Mouse (Mus musculus) naive thymus-derived CD4-positive, alpha-beta T cell, adult 2 months (primary cell): ENCODE measurements around the gene Mrps5.

Experiments used
- DNase-seq: peaks from one replicate; pipeline ENCODE4 v3.0.0-alpha.2; 2011; ENCODE audit warnings: low read depth

Mrps5 gene

DNA sequence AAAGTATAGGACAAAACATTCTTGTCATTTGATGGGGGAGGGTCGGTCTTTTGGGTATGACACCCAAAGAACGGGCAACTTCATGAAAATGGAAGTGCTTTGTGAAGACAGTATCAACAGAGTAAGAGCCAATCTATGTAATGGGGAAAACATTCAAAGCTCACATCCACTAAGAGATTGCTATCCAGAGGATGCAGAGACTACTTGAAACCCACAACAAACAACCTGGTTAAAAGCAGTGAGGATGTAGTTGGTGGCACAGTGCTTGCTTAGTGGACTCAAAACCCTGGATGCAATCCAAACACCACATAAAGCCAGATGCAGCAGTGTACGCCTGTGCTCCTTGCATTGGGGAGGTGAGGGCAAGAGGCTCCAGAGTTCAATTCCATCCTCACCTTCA is 32.3 kb downstream of the Mrps5 start:
- peak; percentile 62 for DNase-seq

DNA sequence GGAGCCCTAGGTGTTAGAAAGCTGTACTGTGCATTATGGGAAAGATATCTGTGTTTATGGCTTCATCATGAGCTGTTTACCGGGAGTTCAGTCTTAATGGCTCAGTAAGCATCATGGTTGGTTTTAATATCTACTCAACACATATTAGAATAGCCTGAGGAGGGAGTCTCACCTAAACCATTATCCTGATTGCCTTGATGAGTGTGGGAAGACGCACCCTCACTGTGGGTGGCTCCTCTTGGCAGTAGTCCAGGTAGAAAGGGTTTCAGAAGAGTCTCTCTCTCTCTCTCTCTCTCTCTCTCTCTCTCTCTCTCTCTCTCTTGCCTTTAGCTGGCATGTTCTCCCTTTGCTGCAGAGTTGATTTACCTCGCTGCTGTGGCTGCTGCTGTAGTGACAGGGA is 35.0 kb downstream of the Mrps5 start:
- peak; percentile 43 for DNase-seq

DNA sequence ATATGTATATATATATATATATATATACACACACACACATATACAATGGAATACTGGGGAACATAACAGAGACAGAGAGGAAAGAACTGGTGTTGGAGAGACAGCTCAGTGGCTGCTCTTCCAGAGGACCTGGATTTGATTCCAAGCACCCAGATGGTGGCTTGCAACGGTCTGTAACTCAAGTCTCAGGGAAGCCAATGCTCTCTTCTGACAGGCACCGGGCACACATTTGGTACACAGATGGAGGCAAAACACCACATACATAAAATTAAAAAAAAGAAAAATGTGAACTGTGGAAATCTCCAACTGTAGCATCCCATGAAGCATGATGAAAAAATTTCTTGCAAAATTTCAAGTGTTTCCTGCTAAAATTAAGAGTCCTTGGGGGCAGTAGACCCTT is 37.8 kb downstream of the Mrps5 start:
- DNase-seq: no peak

DNA sequence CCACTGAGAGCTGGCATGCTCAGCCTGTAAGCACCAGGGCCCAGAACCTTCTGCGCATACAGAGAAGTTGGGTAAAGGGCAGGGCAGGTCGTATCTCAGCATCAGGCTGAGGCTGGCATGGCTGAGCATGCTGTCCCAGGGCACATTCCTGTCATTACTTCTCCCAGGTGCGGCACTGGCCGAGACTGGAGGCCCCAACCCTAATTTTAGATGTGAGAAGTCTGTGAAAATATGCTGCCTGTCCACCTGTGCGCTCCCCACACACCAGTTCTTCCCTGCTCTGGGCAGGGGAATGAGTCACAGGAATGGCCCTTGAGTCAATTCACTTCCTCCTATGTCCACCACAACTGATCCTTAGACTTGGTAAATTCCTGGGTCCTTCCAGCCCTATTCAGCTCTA is 38.6 kb downstream of the Mrps5 start:
- DNase-seq: no peak

DNA sequence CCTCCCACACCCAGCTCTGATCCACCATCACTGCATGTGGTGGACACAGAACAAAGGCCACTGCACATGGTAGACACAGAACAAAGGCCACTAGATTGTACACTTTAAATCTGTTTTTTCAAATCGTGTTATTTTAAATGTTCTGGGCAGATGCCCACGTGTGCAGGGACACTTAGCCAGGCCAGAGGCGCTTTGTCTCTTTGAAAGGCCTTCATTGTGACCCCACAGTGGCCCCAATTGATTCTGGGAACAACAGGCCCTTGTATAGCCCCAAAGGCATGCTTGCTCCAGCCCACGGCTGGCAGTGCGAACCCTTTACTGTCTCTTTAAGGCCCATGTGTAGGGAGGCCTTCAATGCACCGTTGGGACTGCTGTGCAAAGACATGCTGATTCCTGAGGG is 40.3 kb downstream of the Mrps5 start:
- no peak for DNase-seq

DNA sequence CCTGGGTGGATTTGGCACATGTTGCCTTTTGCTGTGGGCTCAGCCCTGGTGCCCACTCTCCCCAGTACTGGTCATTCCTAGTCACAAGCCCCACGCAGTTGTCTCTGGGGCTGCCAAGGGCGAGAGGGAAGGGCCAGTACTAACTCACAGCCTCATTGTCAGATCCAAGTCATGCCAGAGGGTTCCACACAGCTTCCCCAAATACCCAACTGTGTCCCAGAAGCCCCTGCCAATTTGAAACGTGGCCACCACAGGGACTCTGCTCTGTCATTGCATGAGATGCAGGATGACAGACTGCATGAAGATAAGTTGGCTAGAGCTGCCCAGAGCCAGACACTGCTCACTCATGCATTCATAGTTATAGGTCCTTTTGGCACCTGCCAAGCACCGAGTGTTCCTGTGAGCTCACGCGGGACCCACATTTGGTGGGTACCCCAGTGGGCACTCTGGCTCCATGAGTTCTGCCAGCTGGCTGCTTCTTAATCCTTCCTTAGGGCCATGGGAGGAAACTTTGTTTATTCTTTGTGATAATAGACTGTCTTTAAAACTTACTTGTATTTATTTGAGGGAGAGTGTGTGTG is 41.1 kb downstream of the Mrps5 start:
- no peak for DNase-seq

DNA sequence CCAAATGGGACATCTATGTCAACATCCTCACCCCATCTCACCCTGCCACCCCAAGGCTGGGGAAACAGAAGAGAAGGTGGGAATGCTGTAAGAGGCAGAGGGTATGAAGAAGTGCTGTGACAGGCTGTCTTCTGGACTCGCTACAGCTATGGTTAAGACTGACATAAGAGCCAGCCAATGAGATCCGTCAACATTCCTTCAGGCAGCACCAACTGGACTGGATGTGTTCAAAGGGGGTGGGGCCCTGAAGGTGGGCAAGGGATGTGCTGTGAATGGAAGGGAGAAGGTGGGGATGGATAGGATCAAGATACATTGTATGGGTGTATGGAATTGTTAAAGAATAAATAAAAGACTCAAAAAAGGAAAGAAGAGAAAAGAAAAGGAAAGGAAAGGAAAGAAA is 45.6 kb downstream of the Mrps5 start:
- DNase-seq: no peak

DNA sequence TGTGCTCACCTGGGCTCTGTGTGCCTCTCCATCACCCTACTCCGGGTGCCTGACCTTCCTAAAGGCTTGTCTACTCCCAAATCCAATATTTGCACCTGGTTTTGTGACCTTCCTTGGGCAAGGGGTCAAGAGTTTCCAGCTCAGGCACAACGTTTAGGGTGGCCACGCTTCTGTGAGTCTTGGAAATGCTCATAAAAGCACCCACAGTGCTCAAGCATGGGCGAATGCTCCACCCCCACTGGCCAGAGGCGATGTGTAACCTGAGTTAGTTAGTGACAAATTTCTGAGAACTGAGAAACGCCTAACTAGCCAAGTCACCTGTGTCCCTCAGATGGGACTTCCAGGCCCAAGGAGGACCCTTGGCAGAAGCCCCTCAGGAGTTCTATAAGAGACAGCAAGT is 48.6 kb downstream of the Mrps5 start:
- no peak for DNase-seq

DNA sequence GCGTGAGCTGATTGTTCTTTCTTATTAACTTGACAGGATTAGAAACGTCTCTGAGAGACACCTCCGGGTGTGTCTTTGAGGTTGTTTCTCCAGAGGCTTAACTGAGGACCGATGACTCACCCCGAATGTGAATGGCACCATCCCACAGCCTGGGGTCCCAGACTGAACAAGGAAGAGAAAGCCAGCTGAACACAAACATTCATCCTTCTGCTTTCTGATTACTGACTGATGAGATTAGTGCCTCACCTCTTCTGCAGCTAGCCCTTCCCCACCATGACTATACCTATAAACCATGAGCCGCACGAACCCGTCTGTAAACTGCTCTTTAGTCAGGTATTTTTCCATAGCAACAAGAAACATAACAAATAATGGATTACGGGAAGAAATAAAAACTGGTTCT is 52.0 kb downstream of the Mrps5 start:
- DNase-seq: no peak

DNA sequence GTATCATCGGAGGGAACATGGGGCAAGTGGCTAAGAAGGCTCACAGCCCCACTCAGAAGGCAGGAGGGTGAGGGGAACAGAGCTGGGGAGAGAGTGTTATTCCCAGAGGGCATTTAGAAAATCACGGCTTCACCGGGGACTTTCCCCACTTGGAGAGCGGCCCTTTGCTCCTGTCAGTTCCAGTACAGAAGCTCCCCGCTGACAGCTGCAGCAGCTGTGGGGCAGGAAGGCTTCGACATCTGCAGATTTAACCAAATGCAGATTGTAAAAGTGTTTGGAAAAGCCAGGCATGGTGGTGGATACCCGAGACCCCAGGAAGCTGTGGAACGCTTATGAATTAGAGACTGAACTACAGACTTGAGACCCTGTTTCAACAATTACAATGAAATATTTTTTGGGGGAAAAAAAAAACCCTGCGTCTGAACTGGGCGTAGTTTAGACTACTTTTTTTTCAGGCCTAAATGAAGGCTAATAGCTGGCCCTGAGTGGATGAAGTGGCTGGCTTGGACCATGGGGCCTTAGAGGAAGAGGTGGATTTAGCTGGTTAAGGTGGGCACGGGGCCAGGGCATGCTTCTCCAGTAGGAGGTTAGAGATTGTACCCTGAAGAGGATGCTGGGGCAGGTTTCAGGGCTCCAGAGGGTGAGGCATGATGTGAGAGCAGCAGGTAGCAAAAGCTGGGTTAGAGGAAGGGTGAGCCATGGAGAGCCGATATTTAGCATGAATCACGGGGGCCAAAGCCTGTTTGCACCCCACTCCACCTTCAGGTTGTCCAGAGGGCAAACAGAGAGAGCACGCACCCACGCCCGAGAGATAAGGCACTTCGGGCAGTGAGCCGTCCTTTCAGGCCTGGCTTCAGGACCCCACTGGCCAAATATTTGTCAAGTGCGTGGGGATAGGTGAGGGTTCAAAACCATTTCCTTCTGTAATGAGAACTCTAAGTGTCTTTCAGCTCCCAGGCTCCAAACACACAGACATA is 57.0 kb downstream of the Mrps5 start:
- no peak for DNase-seq

DNA sequence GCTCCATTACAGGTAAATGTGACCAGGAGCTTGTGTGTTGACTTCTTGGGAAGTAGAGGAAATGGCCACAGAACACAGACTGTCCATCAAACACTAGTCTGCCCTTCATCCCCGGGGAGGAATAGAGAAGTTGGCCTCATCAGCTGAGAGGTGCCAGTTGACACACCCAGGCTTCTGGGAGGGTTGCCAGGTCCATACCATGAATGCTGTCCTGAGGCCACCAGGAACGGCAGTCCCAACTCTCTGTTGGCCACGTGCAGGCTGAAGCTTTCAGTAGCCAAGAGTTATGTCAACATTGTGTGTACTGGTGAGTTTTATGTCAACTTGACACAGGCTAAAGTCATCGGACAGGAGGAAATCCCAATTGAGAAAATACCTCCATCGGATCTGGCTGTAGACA is 59.9 kb downstream of the Mrps5 start:
- DNase-seq: no peak

DNA sequence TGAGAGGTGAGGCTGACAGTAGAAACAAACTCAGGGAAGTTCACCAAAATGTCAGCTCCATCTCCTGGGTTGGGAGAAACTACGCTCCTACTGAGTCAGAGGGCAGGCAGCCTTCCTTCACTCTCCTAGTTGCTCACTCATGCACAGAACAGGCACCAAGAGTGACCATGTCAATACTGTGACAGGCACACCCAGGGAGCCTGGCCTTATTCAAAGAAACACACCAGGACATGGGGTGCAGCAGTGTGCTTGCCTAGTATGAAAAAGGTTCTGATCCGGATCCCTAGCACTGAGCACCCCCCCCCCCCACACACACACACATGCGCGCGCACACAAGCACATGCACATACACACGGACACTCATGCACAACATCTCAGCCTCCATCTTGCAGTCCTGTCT is 61.1 kb downstream of the Mrps5 start:
- DNase-seq: no peak

DNA sequence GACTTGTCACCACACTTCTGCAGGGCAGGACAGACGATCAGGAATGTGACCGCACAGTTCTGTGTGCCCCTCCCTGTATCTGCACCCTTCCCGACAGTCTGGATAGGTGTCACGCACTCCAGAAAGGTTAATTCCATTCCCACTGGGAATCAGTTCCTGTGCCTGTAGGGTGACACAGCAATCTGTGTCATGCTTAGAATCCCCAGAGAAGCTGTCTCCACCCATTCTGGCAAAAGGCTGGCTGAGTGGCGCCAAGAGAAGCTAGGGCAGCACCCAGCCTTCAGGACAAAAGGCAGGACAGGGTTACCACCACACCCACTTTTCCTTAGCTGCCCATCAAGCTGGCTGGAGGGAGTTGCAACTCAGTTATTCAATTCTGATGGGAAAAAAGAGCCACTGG is 62.9 kb downstream of the Mrps5 start:
- DNase-seq: no peak

DNA sequence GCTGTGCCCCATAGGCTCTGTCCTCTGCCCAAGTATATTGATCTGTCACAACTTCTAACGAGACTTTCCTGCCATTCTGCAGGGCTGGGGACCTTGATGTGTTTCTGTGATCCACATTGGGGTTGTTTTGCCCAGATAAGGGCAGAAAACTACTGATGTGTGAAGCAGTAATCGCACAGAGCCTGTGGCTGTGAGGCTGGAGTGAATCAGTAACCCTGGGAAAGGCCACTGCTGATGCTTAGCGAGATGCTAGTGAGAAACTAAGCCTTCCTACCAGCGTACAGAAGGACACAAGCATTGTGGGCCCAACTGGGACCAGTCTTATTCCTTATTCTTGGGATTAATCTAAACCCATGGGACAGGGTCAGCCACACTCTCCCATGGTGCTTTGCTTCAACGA is 64.6 kb downstream of the Mrps5 start:
- no peak for DNase-seq

DNA sequence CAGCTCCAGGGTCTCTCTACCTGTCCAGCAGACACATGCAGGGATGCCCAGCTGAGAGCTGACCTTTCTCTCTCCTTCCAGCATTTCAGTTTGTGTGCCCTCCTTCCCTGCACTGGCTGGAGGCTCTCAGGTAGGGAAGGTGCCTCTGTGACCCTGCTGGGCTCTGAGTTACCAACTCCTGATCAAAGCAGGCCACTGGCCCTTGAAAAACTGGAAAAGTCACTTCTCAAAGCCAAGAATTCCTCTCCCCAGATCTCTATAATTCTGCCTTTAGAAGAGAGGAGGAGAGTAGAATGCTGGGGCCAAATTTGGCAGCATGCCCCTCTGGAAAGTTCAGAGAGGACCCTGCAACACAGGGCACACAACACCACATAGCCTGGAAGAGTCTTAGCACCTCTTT is 65.3 kb downstream of the Mrps5 start:
- DNase-seq: no peak

DNA sequence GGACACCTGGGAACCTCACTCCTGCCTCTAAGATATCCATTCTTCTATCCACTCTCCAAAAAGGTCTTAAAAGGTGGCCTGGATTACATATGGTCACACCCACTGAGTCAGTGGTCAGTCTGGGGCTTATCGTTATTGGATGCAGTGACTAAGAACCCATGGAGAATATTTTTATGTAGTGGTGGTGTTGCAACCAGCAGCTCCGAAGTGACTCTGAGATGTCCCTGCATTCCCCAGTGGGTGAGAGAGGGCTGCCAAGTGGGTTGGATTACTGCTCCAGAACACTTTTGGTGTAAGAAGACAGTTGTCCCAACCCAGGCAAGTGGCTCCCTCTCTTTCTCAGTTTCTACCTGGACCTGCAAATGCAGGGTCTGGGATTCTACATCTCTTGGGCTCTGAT is 65.8 kb downstream of the Mrps5 start:
- no peak for DNase-seq

DNA sequence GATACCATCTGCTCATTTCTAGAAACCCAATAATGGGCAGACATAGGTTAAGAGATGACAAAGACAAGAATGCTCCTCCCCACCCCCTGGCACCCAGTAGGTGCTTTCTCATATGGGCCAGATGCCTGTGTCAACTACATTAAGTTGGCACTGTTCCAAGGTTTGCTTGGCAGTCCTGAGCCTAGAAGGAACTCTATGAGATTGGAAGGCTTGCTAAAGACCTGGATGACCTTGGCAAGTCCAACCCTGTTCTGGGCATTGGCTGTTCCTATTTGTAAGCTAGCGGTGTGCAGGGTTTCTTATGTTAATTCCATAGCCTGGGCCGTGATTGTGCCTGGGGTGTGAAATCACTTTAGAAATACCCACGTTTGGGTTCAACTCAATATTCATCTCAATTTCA is 67.8 kb downstream of the Mrps5 start:
- DNase-seq: no peak

DNA sequence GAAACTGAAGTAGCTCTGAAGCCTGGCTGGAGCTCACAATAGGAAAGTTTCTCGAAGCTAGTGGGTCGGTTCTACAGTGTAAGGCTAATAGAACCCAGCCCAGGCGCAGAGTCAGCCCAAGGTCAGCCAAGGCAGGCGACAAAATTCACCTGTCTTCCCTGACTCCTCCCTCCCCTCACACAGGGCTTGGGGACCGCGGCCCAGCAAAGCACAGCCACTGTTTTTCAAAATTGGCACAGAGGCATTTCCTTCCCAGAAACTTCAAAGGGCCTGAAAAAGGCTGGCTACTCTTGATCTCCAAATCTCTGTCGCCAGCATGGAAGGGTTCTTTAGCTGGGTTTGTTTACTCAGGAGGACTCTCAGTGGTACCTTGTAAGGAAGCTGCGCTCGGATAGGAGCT is 68.4 kb downstream of the Mrps5 start:
- DNase-seq: no peak

DNA sequence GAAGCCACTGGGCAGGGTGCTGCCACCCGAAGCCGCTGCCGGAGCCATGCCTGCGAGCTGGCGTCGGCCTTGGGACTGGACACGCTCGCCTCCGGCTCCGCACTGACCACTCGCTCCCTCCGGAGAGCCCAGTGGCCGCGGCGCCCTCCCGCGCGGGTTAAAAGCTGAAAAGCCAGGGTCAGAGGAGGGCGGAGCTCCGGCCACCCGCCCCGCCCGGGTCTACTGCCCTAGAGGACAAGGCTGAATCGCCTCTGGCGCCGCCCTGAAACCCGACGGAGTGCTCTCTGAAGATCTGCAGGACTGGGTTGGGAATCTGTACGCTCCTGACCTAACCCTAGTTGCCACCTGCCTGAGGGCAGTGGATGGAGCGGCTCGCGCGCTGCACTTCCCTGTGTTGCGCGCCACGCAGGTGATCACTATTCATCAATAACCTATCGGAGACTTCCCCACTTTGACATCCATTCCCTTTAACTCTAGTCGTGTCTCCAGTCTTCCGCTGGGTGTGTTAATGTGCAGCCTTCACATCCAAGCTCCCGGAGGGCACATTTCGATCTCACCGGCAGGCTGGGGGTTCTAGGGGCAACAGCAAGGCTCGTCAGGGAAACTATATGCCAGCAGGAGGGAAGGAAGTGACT is 69.2 kb downstream of the Mrps5 start, which contains the start of gene Mal:
TSS of gene Mal (minus strand) at position 610 of the 635 bp plus-strand sequence.
- DNase-seq: no peak
